Mouse (Mus musculus) cerebellum, postnatal 36 days (tissue): ENCODE data around the gene Nme3.

Source experiments
- DNase-seq, 2 experiments: peaks; one replicate each; pipeline ENCODE4 v3.0.0; 2021 to 2022; ENCODE audit warnings: mixed read lengths in 2 of 2

The Nme3 gene

GRCm38 (mm10) chr17:24896241-24896992, at the start of gene Nme3:
Nme3 (plus strand) TSS chr17:24896500.
- peak; percentile 76 to 82 for DNase-seq

GRCm38 (mm10) chr17:24847386-24847785, 48.9 kb upstream of the Nme3 start:
- DNase-seq, result no peak

- DNase-seq, result no peak
These were observed 47.7 kb upstream of the Nme3 start for GRCm38 (mm10) chr17:24848600-24849031.

- no peak for DNase-seq
These were observed 46.6 kb upstream of the Nme3 start for GRCm38 (mm10) chr17:24849733-24850064.

GRCm38 (mm10) chr17:24850065-24850772, 46.1 kb upstream of the Nme3 start, which contains the start of gene Fahd1:
Fahd1 (minus strand) TSS chr17:24850364.
- DNase-seq, result peak; percentile 93 to 95

- DNase-seq, result no peak
These were observed 45.5 kb upstream of the Nme3 start for GRCm38 (mm10) chr17:24850773-24851127.

GRCm38 (mm10) chr17:24851381-24852125, 44.7 kb upstream of the Nme3 start:
- no peak for DNase-seq

- DNase-seq, result no peak
These were observed 40.3 kb upstream of the Nme3 start for GRCm38 (mm10) chr17:24855838-24856464.

GRCm38 (mm10) chr17:24856589-24856988, 39.7 kb upstream of the Nme3 start:
- no peak for DNase-seq

GRCm38 (mm10) chr17:24857831-24858470, 38.3 kb upstream of the Nme3 start:
- DNase-seq, result no peak

GRCm38 (mm10) chr17:24858967-24859366, 37.3 kb upstream of the Nme3 start:
- DNase-seq, result no peak

GRCm38 (mm10) chr17:24860076-24860475, 36.2 kb upstream of the Nme3 start:
- DNase-seq, result no peak

GRCm38 (mm10) chr17:24861785-24862184, 34.5 kb upstream of the Nme3 start:
- DNase-seq, result no peak

- DNase-seq, result peak; percentile 88 to 89
These were observed 30.5 kb upstream of the Nme3 start, which contains the start of gene Igfals for GRCm38 (mm10) chr17:24865776-24866175. Igfals (plus strand) TSS chr17:24865997.

- no peak for DNase-seq
These were observed 28.4 kb upstream of the Nme3 start for GRCm38 (mm10) chr17:24867914-24868313.

- no peak for DNase-seq
These were observed 22.4 kb upstream of the Nme3 start for GRCm38 (mm10) chr17:24873695-24874404.

- no peak for DNase-seq
These were observed 21.9 kb upstream of the Nme3 start for GRCm38 (mm10) chr17:24874405-24874745.

- no peak for DNase-seq
These were observed 21.3 kb upstream of the Nme3 start for GRCm38 (mm10) chr17:24874989-24875388.

- DNase-seq, result no peak
These were observed 18.8 kb upstream of the Nme3 start for GRCm38 (mm10) chr17:24877336-24878116.

GRCm38 (mm10) chr17:24878117-24878397, 18.2 kb upstream of the Nme3 start:
- DNase-seq, result no peak

GRCm38 (mm10) chr17:24878531-24878930, 17.8 kb upstream of the Nme3 start:
- DNase-seq, result no peak
